Mouse (Mus musculus) left cerebral cortex, adult 8-10 months (tissue): ENCODE data around the gene Pth2. TPM values are rescaled to one million over a fixed set of nuclear protein-coding genes. Genes with fewer than 3 reads are reported as not detected.

Experiments
- DNase-seq, 2 experiments: peaks; one replicate each; pipeline ENCODE4 v3.0.0; 2022; ENCODE audit warnings: low spot score in 2 of 2
- total RNA-seq, 4 experiments: library from RNA; stranded (reverse); gene quantifications; 2 replicates each; pipeline ENCODE4 v1.2.4; 2022

Gene Pth2
- total RNA-seq, 4 experiments from 2014 or later, result 0.80 TPM; not detected in 3

GRCm38 (mm10) chr7:45153586-45153985 lies 27.2 kb upstream of the Pth2 start:
- DNase-seq, result no peak

DNA sequence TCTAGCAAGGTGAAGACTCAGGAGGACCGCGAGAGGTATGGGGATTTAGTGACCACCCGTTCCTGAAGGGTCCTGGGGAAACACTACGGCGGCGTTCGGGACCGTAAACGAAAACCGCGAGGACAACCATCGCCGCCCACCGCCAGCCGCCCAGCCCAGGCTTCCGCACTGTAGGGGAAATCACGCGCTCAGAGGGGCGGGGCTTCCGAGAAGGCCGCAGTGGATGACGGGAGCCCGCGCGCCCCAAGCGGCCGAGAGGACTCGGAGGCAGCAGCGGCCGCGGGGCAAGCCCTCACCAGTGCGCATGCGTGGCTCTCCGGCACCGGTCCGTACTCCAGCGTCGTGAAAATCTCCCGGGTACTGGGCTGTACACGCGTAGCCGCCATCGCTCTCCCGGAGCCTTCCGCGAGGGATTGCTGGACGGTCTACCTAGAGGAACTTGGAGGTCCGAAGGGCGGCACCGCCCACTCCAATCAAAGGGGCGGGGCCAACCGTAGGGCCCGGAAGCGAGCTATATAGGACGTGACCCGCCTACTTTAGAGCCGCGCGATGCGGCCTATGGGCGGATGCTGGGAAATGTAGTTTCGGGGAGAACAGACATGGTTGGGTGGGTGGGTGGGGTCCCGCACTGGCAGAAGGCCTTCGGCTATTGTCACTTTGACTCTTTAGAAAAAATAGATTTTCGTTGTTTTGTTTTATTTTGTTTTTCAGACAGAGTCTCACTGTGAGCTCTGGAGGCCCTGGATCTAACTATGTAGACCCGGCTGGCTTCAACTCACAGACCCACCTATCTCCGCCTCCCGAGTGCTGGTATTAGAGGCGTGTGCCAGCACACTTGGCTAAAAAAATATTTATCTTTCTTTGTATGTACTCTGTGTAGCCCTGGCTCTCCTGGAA lies 26.5 kb upstream of the Pth2 start, which contains the start of the genes Pih1d1 and Aldh16a1:
Gene Pih1d1, plus strand, starts transcription at position 208 of the 897 bp plus-strand sequence.
Gene Aldh16a1, minus strand, starts transcription at position 489 of the 897 bp plus-strand sequence.
- peak; percentile 96 for DNase-seq

- DNase-seq, result no peak
Observed at GRCm38 (mm10) chr7:45154993-45155514, 25.7 kb upstream of the Pth2 start.

GRCm38 (mm10) chr7:45155590-45155989 lies 25.2 kb upstream of the Pth2 start:
- no peak for DNase-seq

DNA sequence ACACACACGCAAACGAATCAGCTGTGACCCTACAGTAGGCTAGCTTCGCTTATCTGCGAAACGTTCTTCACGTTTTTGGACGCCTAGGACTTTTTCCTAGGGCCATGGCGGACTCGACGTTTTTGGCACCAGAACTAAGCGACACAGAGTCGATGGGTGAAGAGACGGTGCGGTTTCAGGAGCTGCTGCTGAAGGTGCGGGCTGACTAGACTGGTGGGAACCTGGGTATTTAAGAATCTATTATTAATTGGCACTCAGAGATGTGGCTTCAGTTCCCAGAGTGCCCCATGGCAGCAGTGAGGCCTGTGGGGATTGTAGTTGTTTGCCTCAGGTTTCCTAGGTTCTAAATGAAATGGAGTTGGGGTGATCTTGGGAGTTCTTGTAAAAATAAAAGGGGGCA lies 24.6 kb upstream of the Pth2 start:
- no peak for DNase-seq

DNA sequence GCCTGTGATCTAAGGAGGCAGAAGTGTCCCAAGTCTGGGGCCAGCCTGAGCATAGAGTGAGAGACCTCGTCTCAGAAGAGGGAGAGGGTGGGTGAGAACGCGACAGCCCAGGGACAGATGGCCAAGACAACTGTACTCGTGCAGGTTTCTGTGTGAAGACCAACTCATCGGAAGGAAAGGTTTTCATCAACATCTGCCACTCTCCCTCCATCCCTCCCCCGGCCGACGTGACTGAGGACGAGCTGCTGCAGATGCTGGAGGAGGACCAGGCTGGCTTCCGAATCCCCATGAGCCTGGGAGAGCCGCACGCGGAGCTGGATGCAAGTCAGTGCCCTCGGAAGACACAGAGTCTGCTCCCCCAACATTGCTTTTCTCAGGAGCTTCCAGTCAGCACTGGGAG lies 23.3 kb upstream of the Pth2 start:
- DNase-seq, result peak in 1 of 2 experiments; percentile 75

DNA sequence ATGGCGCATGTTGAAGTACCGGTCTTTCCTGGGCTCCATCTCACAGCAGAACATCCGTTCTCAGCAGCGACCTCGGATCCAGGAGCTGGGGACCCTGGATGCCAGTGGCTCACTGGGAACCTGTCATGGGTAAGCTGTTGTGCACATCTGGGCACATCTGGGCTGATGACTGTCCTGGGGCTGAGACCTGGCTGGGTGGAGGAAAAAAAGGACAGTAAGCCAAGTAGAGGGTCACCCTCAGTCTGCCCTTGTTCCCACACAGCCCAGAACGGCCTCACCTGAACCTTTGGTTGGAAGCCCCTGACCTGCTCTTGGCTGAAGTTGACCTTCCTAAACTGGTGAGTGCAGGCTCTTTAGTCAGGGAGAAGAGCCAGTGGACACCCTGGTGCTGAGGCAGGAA lies 21.8 kb upstream of the Pth2 start:
- no peak for DNase-seq

GRCm38 (mm10) chr7:45160316-45160800 lies 20.4 kb upstream of the Pth2 start:
- DNase-seq, result no peak

GRCm38 (mm10) chr7:45160866-45161265 lies 19.9 kb upstream of the Pth2 start:
- DNase-seq, result no peak

- peak; percentile 86 to 95 for DNase-seq
Observed at GRCm38 (mm10) chr7:45161612-45162473, 19.0 kb upstream of the Pth2 start.

DNA sequence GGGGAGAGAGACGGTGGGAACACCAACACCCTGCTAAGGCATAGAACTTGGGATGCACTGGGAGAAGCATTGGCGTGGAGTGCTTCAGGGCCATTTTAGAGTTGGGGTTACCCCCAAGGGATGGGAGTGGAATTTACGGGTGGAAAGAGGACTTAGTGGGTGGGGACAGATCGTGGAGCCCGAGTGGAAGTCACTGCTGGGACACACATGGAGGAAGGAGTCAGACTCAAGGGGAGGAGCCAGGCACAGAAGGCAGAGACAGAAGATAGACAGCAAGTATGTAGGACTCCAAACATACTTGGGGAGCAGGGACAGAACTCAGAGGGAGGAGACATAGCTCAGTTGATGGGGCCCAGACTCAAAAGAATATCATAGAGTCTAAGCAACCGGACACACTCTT lies 18.2 kb upstream of the Pth2 start:
- DNase-seq, result no peak

- no peak for DNase-seq
Observed at GRCm38 (mm10) chr7:45162996-45163615, 17.7 kb upstream of the Pth2 start.

DNA sequence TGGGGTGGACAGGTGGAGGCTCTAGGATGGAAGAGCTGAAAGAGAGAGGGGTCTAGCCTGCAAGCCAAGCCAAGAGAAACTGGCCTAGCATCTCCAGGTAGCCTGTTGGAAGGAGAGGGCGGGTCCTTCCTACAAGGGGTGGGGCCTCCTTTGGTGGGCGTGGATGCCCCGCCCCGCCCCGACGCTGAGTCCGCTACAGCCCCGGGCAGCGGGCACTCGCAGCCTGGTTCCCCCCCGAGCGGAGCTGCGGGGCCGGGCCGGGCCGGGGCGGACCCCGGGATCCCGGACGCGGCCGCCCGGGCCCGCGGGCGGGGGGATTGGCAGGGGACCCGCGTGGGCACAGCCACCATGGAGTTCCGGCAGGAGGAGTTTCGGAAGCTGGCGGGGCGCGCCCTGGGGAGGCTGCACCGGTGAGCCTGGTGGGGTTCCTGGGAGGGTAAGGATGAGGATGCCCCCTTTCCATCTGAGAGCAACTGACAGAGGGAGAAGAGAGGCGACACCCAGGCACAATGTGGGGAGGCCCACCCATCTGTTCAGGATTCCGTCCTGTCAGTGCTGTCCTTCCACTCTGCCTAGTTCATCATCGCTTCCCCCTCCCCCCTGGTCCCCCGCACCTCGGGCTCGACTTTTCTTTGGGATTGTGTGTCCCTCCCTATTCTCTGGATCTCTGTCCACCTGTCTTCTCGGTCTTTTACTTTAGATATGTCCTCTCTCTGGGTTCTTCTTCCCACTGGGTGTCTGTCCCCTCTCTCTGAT lies 16.9 kb upstream of the Pth2 start, which contains the start of gene Slc17a7:
Gene Slc17a7, plus strand, starts transcription at position 215 of the 756 bp plus-strand sequence.
- DNase-seq, result peak in 1 of 2 experiments; percentile 51

DNA sequence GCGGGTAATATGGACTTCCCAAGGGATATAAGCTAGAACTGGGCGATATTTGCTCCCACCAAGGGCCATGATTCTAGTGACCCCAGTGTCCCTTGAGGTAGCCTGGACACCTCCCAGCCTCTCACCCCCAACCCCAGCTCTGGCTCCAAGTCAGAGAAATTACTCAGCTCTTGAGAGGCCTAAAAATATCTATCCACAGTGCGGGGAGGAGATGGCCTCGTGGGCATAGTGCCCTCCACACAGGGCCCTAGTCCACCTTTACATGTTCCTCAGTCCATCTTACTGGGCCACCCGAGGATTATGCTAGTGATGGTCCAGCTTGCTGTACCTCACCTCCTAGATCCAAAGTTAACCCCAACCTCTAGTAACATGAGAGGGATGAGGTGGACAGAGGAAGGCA lies 16.0 kb upstream of the Pth2 start:
- DNase-seq, result no peak

DNA sequence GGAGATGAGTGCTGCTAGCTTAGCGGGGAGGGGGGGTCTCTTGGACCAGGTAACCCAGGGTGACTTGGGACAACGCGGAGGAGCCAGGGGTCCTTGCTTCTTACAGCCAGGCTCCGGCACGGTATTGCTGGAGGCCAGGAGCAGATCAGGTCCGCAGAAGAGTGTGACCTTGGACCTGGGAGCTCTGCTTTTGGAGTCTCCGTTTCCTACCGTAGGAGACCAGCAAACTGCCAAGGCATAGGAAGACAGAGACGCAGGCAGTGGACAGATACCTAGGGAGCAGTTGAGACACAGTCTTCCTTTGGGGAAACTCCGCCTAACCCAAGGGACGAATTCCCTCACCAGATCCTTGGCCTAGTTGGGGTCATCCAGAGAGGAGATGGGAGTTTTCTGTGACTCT lies 15.1 kb upstream of the Pth2 start:
- DNase-seq, result no peak

DNA sequence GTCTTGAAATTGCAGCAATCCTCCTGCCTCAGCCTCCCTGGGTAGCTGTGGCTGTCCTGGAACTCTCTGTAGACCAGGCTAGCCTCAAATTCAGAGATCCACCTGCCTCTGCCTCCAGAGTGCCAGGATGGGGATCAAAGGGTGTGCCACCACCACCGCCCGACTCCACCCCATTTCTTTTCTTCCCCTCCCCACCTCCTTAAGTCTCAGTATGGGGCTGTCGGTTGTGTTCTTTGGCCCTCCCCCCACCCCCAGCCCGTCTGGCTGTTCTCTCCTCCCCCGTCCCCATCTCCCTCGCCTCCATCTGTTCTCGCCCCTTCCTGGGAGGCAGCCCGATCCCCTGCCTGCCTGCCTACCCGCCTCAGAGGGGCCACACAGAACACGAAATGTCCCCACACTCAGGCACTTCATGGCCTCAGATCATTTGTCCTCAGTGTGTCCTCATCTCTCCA lies 13.8 kb upstream of the Pth2 start:
- peak in 1 of 2 experiments; percentile 63 for DNase-seq

GRCm38 (mm10) chr7:45167761-45168445 lies 12.9 kb upstream of the Pth2 start:
- peak in 1 of 2 experiments; percentile 70 for DNase-seq

GRCm38 (mm10) chr7:45168656-45169055 lies 12.1 kb upstream of the Pth2 start:
- no peak for DNase-seq

DNA sequence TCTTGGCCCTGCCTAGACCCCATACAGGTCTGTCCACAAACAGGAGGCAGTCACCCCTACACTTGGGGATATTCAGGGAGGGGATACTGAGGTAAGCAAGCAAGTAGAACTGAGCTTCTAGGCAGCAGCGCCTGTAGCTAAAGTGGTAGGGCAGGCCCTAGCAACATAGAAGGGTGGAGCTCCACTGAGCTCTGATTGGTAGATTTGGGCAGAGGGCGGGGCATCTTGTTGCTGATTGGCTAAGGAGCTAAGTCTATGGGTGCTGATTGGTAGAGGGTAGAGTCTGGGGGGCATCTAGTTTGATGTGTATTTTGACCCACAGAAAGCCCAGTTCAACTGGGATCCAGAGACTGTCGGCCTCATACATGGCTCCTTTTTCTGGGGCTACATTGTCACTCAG lies 11.3 kb upstream of the Pth2 start:
- peak in 1 of 2 experiments; percentile 73 for DNase-seq

- no peak for DNase-seq
Observed at GRCm38 (mm10) chr7:45172974-45173373, 7.8 kb upstream of the Pth2 start.
